Mouse (Mus musculus) natural killer cell, adult 2 months (primary cell): Measurements from ENCODE around the gene Olfr433.
"Not testable (repeated sequence)": the region's sequence is repeated elsewhere in the genome, so short reads cannot be mapped to it uniquely, and the experiment has no call there.

Experiments
- DNase-seq, 2 experiments: peaks; one replicate each; pipeline ENCODE4 v3.0.0; 2022; ENCODE audit warnings: low spot score in 2 of 2

Olfr433 gene

DNA sequence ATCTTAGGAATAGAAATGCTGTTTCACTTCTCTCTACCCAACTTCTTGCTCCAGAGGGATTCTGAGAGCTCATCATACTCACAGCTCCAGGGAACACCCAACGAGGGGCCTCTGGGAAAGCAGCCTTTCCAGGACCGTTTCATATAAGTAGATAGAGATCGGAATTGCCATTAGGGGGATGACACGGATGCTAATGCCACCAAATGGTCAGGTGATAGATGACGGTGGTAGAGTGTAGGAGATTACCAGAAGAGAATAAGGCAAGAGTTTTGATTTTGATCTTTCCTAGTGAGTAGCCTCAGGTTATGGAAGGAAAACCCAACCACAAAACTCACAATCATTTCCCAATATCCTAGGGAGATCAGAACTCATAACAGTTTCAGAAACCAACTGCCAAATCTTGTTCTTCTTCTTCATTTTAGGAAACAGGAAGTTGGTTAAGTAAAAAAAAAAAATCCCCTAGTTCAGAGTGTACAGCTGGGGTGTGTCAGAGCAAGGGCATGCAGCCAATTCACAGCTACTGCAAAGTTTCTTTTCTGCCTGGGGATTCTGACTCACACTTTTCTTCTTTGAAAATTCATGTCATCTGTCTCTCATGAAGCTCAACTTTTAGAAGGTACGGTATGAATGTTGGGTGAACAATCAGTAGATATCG is at the start of gene Olfr433:
Gene Olfr433, plus strand, starts transcription at position 183 of the 655 bp plus-strand sequence.
- peak; percentile 22 to 49 for DNase-seq

- no peak for DNase-seq
These were observed 45.5 kb upstream of the Olfr433 start for GRCm38 (mm10) chr1:173995003-173995402.

DNA sequence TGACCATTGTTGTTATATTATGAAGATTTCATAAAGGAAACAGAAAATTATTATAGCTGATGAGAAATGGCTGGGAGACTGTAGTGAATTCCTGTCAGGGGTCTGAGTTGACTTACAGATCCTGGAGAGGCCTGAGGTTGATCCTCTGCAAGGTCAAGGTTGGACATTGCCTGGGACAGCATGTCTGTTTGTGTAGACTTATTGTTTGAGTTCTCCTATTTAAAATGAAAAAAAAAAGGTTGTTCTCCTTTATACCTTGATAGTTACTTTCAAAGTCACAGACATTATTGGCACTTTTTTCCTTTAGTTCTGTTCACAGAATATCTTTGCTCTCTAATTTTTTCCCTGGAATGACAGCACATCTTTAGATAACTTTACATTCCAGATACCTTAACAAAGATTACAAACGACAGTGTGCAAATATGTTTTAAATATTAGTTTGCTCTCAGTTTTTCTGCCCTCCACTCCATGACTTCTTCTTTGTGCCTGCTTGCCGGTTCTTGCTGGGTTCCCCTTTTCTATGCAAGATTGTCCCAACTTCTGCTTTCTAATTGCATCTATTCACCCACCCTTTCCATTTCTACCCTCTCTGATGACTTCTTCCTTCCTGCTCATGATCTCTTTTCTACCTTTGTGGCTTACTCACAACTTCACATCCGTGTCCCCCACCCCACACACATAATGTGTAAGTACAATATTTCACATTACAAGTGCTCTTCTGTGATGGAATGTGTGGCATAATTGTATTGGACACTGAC is 36.0 kb upstream of the Olfr433 start:
- DNase-seq = not testable (repeated sequence)

DNA sequence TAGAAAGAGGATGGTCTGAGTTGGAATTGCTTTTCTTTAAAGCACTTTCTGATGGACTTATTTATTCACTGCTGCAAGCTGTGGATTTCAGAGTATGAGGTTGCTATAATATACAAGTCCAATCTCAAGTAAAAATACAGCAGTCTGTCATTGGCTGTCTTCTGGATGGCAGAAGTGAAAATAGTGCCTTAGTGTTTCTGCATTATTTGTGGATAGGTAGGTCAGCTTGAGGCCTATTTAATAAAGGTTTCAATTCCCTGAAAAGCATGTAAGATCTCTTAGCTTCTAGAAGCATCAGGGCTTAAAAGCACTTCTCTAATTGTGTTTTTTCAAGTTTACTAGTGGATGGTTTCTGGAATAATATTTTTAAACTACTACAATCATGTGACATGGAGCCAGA is 33.5 kb upstream of the Olfr433 start:
- not testable (repeated sequence) for DNase-seq

DNA sequence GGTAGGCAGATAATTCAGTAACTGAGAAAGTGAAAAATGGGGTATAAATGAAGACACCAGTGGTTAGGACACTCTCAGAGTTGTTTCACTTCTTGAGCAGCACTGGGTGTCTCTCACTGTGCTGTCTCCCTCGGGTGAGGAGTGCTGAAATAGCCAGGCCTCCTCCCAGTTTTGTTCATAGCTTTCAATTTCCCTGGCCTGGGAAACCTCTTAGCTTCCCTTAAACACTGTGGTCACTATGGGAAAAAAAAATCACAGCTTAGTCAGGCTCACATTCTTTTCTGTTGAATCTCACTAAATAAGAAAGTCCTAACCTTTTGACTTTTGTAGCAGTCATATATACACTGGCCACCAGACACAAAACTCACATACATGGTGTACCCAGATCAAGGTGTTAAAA is 8.8 kb upstream of the Olfr433 start, which contains the start of gene Ifi205:
Gene Ifi205, minus strand, starts transcription at position 113 of the 400 bp plus-strand sequence.
- DNase-seq = no peak

DNA sequence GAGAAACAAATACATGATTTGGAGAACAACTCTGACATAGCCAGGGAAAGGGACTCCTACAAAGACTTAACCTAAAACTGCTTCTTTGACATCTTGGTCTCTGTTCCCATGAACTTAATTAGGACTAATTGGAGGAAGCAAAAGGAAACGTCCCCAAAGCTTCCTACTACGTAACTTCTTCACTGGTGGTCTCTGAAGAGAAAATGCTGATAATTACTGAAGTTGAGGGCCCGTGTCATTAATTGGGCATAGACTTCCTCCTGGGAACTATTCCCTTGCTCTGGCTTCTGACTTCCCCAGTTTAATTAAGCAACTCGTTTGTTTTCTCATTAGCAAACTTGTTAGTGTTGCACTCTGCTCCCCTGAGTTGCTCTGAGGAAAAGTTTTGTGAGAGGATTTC is 4.7 kb upstream of the Olfr433 start:
- no peak for DNase-seq

DNA sequence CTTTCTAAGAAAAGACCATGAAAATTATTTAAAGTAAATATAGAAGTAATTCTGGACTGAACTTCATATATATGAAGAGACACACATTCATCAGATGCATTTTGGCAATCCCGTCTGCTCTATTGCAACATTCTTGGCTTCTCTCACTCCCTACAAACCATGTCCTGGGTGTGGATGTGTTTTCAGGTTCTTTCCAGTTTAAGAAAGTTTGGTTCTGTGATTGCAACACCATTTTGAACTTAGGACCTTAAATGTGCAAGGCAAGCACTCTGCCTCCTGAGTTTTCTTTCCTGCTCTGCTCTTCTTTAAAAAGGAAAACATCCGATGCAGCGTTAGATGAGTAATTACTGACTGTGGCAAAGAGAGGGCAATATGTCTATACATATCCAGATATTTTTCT is 2.0 kb upstream of the Olfr433 start:
- no peak for DNase-seq

DNA sequence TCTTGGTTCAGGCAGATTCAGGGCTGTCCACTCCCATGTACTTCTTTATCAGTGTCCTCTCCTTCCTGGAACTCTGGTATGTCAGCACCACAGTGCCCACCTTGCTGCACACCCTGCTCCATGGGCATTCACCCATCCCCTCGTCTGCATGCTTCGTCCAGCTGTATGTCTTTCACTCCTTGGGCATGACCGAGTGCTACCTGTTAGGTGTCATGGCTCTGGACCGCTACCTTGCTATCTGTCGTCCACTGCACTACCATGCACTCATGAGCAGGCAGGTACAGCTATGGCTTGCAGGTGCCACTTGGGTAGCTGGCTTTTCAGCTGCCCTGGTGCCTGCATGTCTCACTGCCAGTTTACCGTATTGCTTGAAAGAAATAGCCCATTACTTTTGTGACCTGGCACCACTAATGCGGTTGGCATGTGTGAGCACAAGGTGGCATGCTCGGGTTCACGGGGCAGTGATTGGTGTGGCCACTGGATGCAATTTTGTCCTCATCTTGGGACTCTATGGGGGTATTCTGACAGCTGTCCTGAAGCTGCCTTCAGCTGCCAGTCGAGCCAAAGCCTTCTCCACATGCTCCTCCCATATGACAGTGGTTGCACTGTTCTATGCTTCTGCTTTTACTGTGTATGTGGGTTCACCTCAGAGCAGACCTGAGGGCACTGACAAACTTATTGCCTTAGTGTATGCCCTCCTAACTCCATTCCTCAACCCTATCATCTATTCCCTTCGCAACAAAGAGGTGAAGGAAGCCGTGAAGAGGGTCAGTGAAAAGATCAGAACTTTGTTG is 1.8 kb downstream of the Olfr433 start:
- DNase-seq = not testable (repeated sequence)

GRCm38 (mm10) chr1:174044431-174044830 is 3.9 kb downstream of the Olfr433 start:
- no peak for DNase-seq

DNA sequence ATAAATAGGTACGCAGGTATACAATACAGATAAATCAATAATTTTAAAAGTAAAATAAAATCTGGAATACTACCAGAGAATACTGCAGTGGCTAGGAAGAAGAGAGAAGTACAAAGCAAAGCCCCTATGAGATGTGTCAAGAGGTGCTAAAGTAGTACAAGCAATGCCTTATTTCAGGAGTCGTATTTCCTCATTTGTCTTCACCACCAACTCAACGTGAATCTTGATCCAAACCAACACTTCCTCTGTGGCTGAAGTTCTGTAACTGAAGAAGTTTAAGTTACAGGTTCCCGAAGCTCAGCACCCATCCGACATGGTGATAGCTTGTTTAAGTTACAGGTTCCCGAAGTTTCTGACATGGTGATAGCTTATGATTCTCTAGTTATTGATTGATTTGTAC is 7.7 kb downstream of the Olfr433 start:
- not testable (repeated sequence) for DNase-seq

GRCm38 (mm10) chr1:174048893-174049292 is 8.4 kb downstream of the Olfr433 start, which contains the start of gene Olfr432:
Olfr432 (plus strand) TSS chr1:174049205.
- no peak for DNase-seq

- DNase-seq = not testable (repeated sequence)
These were observed 8.9 kb downstream of the Olfr433 start for GRCm38 (mm10) chr1:174049357-174049756.

DNA sequence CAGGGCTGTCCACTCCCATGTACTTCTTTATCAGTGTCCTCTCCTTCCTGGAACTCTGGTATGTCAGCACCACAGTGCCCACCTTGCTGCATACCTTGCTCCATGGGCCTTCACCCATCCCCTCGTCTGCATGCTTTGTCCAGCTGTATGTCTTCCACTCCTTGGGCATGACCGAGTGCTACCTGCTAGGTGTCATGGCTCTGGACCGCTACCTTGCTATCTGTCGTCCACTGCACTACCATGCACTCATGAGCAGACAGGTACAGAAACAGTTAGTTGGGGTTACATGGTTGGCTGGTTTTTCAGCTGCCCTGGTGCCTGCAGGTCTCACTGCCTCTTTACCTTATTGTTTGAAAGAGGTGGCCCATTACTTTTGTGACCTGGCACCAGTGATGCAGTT is 10.0 kb downstream of the Olfr433 start:
- no peak for DNase-seq

GRCm38 (mm10) chr1:174051515-174051914 is 11.0 kb downstream of the Olfr433 start:
- DNase-seq = no peak

DNA sequence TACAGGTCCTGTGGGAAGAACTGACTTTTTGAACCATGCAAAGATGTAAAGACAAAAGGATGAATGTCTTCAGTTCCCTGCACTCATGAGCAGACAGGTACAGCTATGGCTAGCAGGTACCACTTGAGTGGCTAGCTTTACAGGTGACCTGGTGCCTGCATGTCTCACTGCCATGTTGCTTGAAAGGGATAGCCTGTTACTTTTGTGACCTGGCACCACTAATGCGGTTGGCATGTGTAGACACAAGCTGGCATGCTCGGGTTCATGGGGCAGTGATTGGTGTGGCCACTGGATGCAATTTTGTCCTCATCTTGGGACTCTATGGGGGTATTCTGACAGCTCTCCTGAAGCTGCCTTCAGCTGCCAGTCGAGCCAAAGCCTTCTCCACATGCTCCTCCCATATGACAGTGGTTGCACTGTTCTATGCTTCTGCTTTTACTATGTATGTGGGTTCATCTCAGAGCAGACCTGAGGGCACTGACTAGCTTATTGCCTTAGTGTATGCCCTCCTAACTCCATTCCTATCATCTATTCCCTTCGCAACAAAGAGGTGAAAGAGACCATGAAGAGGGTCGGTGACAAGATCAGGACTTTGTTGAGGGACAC is 11.5 kb downstream of the Olfr433 start:
- DNase-seq = no peak

GRCm38 (mm10) chr1:174052981-174053380 is 12.5 kb downstream of the Olfr433 start:
- no peak for DNase-seq

DNA sequence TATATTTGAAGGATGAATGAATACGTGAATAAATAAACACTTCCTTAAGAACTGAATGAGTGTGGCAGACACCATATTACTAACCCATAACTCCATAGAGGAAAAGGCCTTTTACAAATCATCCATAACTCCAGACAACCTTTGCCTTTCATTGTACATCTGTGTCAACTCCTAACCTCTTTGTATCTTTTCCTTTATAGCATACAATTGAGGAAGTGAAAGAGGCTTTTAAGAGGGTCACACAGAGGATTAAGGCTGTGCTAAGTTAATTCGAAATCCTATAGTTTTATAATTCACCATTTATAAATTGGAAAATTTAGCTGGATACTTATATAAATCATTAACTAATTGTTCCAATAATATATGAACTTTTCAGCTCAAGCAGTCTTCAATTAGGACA is 14.7 kb downstream of the Olfr433 start:
- no peak for DNase-seq

- DNase-seq = no peak
These were observed 25.8 kb downstream of the Olfr433 start, which contains the start of gene Olfr430 for GRCm38 (mm10) chr1:174066305-174066704. Olfr430 (plus strand) TSS chr1:174066605.

DNA sequence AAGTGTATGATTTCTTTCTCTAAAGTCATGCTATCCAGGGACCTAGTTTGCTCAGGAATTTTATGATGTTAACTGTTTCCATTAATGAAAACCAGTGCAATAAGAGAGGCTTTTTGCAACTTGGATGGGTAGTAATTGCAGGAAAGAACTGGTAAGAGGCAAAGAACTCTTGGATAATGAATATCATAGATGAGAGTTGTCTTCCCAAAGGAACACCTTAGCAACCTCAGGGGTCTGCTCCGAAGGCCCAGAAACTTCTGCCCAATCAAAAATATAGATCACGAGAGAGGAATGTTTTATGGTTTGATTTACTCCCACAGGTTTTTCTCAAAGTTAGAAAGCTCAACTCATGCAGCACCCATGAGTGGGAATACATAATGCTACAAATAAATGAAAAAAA is 43.5 kb downstream of the Olfr433 start, which contains the start of gene Olfr429:
Gene Olfr429, plus strand, starts transcription at position 301 of the 400 bp plus-strand sequence.
- no peak for DNase-seq
